ENCODE assay signal across 26 mouse cellular contexts in genomic region chr7:73428525-73428924, GRCm38 (mm10). TPM values are rescaled to one million over a fixed set of nuclear protein-coding genes. Genes with fewer than 3 reads are reported as not detected.
DNase-seq lines count a peak whose midpoint lies in the region; ATAC-seq lines count a peak whose summit lies in the region.
"Had no signal": no experiment of that assay in that cellular context is flagged by ENCODE, and none has a peak within 500 bp of the region (broad histone marks: within the 10 kb centered on the region; RNA-seq: fewer than 3 reads in every experiment).

No protein-coding gene starts in this region.

- intact Hi-C loops in heart, postnatal 36 days (cut with DNase I) = no loop called here

- no peak overlapping the region for H3K4me3 ChIP-seq in limb, embryonic 11.5 days (ENCODE audit: low read depth, low read length)
- H3K4me3 ChIP-seq in limb, embryonic 10.5 days = no peak overlapping the region
- H3K4me3 ChIP-seq: embryonic facial prominence, embryonic 12.5 days; embryonic facial prominence, embryonic 15.5 days; erythroblast, embryonic 14.5 days; forebrain, embryonic 10.5 days; forebrain, embryonic 12.5 days had no signal

- ATAC-seq in limb, embryonic 11.5 days (ENCODE audit: insufficient number of reproducible peaks, low FRiP score, low TSS enrichment, low read depth) = no peak
- ATAC-seq in megakaryocyte progenitor cell, adult 5-6 weeks (replicated peaks; ENCODE audit: poor library complexity) = 0 out of 2 replicates have a peak, but pooled peaks have one; percentile 29
- ATAC-seq in megakaryocyte-erythroid progenitor cell, adult 5-6 weeks (replicated peaks; ENCODE audit: low FRiP score, low TSS enrichment, poor library complexity, severe bottlenecking) = peak; percentile 50
- ATAC-seq: forebrain, embryonic 14.5 days; forebrain, embryonic 16.5 days had no signal

- peak; percentile 84 for DNase-seq in heart, adult 11 months
- DNase-seq in heart, postnatal 36 days = no peak
- no peak for DNase-seq in limb, embryonic 11.5 days (ENCODE audit: low spot score)
- no peak for DNase-seq in limb, embryonic 10.5 days (ENCODE audit: low spot score)
- no peak for DNase-seq in kidney, adult 18-20 months
- DNase-seq: adrenal gland, adult 2 months; adrenal gland, postnatal 10 days; adrenal gland, postnatal 25 days; cerebellum, adult 11 months; cerebellum, adult 18-20 months; cerebellum, adult 8-10 months; cerebellum, adult 9-11 months; cerebellum, postnatal 14 days; cerebellum, postnatal 36 days; embryo, embryonic 11 days had no signal

- peak overlapping the region; percentile 22; the same call in 1 of the 2 replicates for H3K9ac ChIP-seq in limb, embryonic 11.5 days (ENCODE audit: low read length)
- H3K9ac ChIP-seq: embryonic facial prominence, embryonic 12.5 days; embryonic facial prominence, embryonic 15.5 days; forebrain, embryonic 12.5 days had no signal

- no peaks in the 10 kb centered on the region for H3K9me3 ChIP-seq in limb, embryonic 11.5 days (ENCODE audit: control insufficient read depth, low read length)
- no peaks in the 10 kb centered on the region for H3K9me3 ChIP-seq in limb, embryonic 10.5 days (replicated peaks)
- H3K9me3 ChIP-seq: embryonic facial prominence, embryonic 12.5 days; embryonic facial prominence, embryonic 15.5 days; forebrain, embryonic 10.5 days; forebrain, embryonic 12.5 days had no signal

- 87% methylated on average over 3 of the region's 3 CpGs for WGBS in limb, embryonic 11.5 days
- 87% methylated on average over 3 of the region's 3 CpGs for WGBS in limb, embryonic 10.5 days

- no peak overlapping the region for H3K4me2 ChIP-seq in limb, embryonic 11.5 days (ENCODE audit: low read depth, severe bottlenecking)
- H3K4me2 ChIP-seq: embryonic facial prominence, embryonic 12.5 days; embryonic facial prominence, embryonic 15.5 days; forebrain, embryonic 12.5 days had no signal

- no peak overlapping the region for H3K27ac ChIP-seq in limb, embryonic 11.5 days (replicated peaks; ENCODE audit: low read depth, low read length)
- H3K27ac ChIP-seq in limb, embryonic 10.5 days = no peak overlapping the region
- H3K27ac ChIP-seq: embryonic facial prominence, embryonic 12.5 days; embryonic facial prominence, embryonic 15.5 days; forebrain, embryonic 10.5 days; forebrain, embryonic 12.5 days had no signal

- no peaks in the 10 kb centered on the region for H3K27me3 ChIP-seq in limb, embryonic 11.5 days (ENCODE audit: control insufficient read depth, insufficient read depth, low read length)
- H3K27me3 ChIP-seq in limb, embryonic 10.5 days (ENCODE audit: low read depth, poor library complexity, severe bottlenecking) = no peaks in the 10 kb centered on the region
- H3K27me3 ChIP-seq: embryonic facial prominence, embryonic 12.5 days; embryonic facial prominence, embryonic 15.5 days; forebrain, embryonic 12.5 days had no signal

- H3K36me3 ChIP-seq in limb, embryonic 11.5 days (ENCODE audit: control insufficient read depth, insufficient read depth, low read length) = peaks cover 18% of the 10 kb centered on the region
- peaks cover 63% of the 10 kb centered on the region for H3K36me3 ChIP-seq in limb, embryonic 10.5 days

- no peaks in the 10 kb centered on the region for H3K4me1 ChIP-seq in limb, embryonic 11.5 days (ENCODE audit: control insufficient read depth, insufficient read depth, low read length)
- no peaks in the 10 kb centered on the region for H3K4me1 ChIP-seq in limb, embryonic 10.5 days

RNA-seq across cellular contexts. Expression of gene Rgma, which starts 53.2 kb away (rescaled TPM):
- 10 to 100 TPM; 52.1 to 87.0 TPM for total RNA-seq in heart, postnatal 36 days (2021)
- 27.1 and 28.6 TPM in 2 replicates for polyA plus RNA-seq in limb, embryonic 11.5 days (2014; fragmentation: Nextera tagmentation; extraction: Ambion mirVana)
- 20.1 and 26.8 TPM in 2 replicates for polyA plus RNA-seq in limb, embryonic 10.5 days (2016; fragmentation: Nextera tagmentation; extraction: Ambion mirVana)
- not detected in 2 replicates for total RNA-seq in megakaryocyte progenitor cell, adult 5-6 weeks (2015)
- total RNA-seq in megakaryocyte progenitor cell, adult 5-6 weeks (2017) = not detected in 2 replicates
- not detected in 2 replicates for total RNA-seq in megakaryocyte-erythroid progenitor cell, adult 5-6 weeks (2014; fragmentation: Nextera tagmentation)
- not detected in 2 replicates for total RNA-seq in megakaryocyte-erythroid progenitor cell, adult 5-6 weeks (2017)
- total RNA-seq: common myeloid progenitor, adult 5-6 weeks; MEL had no signal
- polyA plus RNA-seq: erythroblast, embryonic 14.5 days had no signal

Comparison
In these comparisons a context has a peak if more than half of its experiments do, and no peak if none do; other contexts are left out.
1. RNA of gene Rgma, which starts 53.2 kb away (total RNA-seq): 52.1 to 87.0 TPM in heart, postnatal 36 days; not detected in megakaryocyte progenitor cell, adult 5-6 weeks and not detected in megakaryocyte-erythroid progenitor cell, adult 5-6 weeks; every median in the first group is over 10 times any median in the second.